Comparison of ENCODE assay signal across 12 mouse cellular contexts in genomic region chr5:126699314-126699713, GRCm38 (mm10).
DNase-seq lines count a peak whose midpoint lies in the region; ATAC-seq lines count a peak whose summit lies in the region.
"Had no signal": no experiment of that assay in that cellular context is flagged by ENCODE, and none has a peak within 500 bp of the region (broad histone marks: within the 10 kb centered on the region; RNA-seq: fewer than 3 reads in every experiment).

No protein-coding gene starts in this region.

- DNase-seq in frontal cortex, postnatal 14 days (ENCODE audit: low spot score in 2 of 2) = no peak
- peak; percentile 48 to 49 for DNase-seq in layer of hippocampus, postnatal 10 days (ENCODE audit: low spot score in 2 of 2)
- DNase-seq in layer of hippocampus, adult 9-11 months = no peak
- peak; percentile 3 for DNase-seq in 3T3-L1 (ENCODE audit: low read depth, low spot score)
- DNase-seq in ZHBTc4 (ENCODE audit: low read depth, low spot score) = peak; percentile 42
- DNase-seq in testis, postnatal 10 days (ENCODE audit: low spot score) = no peak
- DNase-seq: adrenal gland, postnatal 10 days; liver; thymus, adult 18-20 months had no signal

- ATAC-seq in frontal cortex, adult (ENCODE audit: low TSS enrichment) = 0 out of 2 replicates have a peak, but pooled peaks have one; percentile 59
- ATAC-seq in megakaryocyte, adult 5-6 weeks (ENCODE audit: poor library complexity, severe bottlenecking) = no peak
- ATAC-seq: intestine, embryonic 16.5 days had no signal

Comparison
In these comparisons a context has a peak if more than half of its experiments do, and no peak if none do; other contexts are left out.
1. DNase-seq: peak in layer of hippocampus, postnatal 10 days (2 of 2), 3T3-L1 (single experiment) and ZHBTc4 (single experiment); none in frontal cortex, postnatal 14 days (0 of 2), layer of hippocampus, adult 9-11 months (single experiment) and testis, postnatal 10 days (single experiment).